Mouse (Mus musculus) MEL (cell line): ENCODE measurements around the gene Unc93b1. TPM values are rescaled to one million over a fixed set of nuclear protein-coding genes. Genes with fewer than 3 reads are reported as not detected.

Source experiments
- DNase-seq: peaks from one replicate; pipeline ENCODE4 v3.0.0; 2011; ENCODE audit warnings: low read depth, low spot score
- H3K27ac ChIP-seq: 2 replicates; pipeline ENCODE4 v1.5.1; 2012; ENCODE audit warnings: low read depth, mild to moderate bottlenecking, control low read depth, low read length, moderate library complexity; ENCODE audit not compliant: control insufficient read depth
- H3K27me3 ChIP-seq, 2 experiments: fragments of 150-350 bp in 1 of 2; sonication (generic) in 1 of 2; 2 replicates each; pipeline ENCODE4 v1.6.1; 2012; ENCODE audit warnings: low read length in 2 of 2, mild to moderate bottlenecking in 2 of 2, improper control_type of control experiment in 1 of 2, moderate library complexity in 1 of 2; ENCODE audit not compliant: insufficient read depth in 2 of 2, control insufficient read depth in 1 of 2
- H3K36me3 ChIP-seq, 2 experiments: 2 replicates each; pipeline ENCODE4 v1.6.1; 2012 to 2014; ENCODE audit warnings: low read length in 2 of 2, improper control_type of control experiment in 1 of 2, inconsistent platforms in 1 of 2, mild to moderate bottlenecking in 1 of 2; ENCODE audit not compliant: insufficient read depth in 2 of 2, control insufficient read depth in 1 of 2
- H3K4me1 ChIP-seq, 2 experiments: fragments of 150-350 bp in 1 of 2; sonication (generic) in 1 of 2; 2 replicates each; pipeline ENCODE4 v1.6.1; 2012; ENCODE audit warnings: low read length in 2 of 2, improper control_type of control experiment in 1 of 2, mild to moderate bottlenecking in 1 of 2; ENCODE audit not compliant: insufficient read depth in 2 of 2, control insufficient read depth in 1 of 2
- H3K4me3 ChIP-seq, 2 experiments: fragments of 150-350 bp in 1 of 2; sonication (generic) in 1 of 2; 2 replicates each; pipeline ENCODE4 v1.5.1; 2012; ENCODE audit warnings: low read depth in 2 of 2, low read length in 2 of 2, mild to moderate bottlenecking in 2 of 2, moderate library complexity in 2 of 2, control low read depth in 1 of 2, improper control_type of control experiment in 1 of 2; ENCODE audit not compliant: control insufficient read depth in 1 of 2, insufficient read depth in 1 of 2
- H3K79me2 ChIP-seq: 2 replicates; pipeline ENCODE4 v1.6.1; 2012; ENCODE audit warnings: mild to moderate bottlenecking, low read length, moderate library complexity; ENCODE audit not compliant: control insufficient read depth, poor library complexity, insufficient read depth
- H3K9ac ChIP-seq: 2 replicates; pipeline ENCODE4 v1.6.1; 2012; ENCODE audit warnings: low read depth, mild to moderate bottlenecking, control low read depth, low read length, moderate library complexity; ENCODE audit not compliant: control insufficient read depth, poor library complexity, severe bottlenecking
- H3K9me3 ChIP-seq: fragments of 150-350 bp; sonication (generic); replicated peaks from 2 replicates; pipeline ENCODE4 v1.6.1; 2012; ENCODE audit warnings: mild to moderate bottlenecking, low read length, improper control_type of control experiment, moderate library complexity; ENCODE audit not compliant: insufficient read depth
- BHLHE40 ChIP-seq: IDR thresholded peaks from 2 replicates; pipeline ENCODE4 v1.6.1; 2012; ENCODE audit warnings: low read depth, mild to moderate bottlenecking, inconsistent platforms, low read length, improper control_type of control experiment, borderline replicate concordance
- CHD1 ChIP-seq: IDR thresholded peaks from 2 replicates; pipeline ENCODE4 v1.6.1; 2012; ENCODE audit warnings: low read depth, mild to moderate bottlenecking, inconsistent platforms, low read length, improper control_type of control experiment
- CHD2 ChIP-seq: IDR thresholded peaks from 2 replicates; pipeline ENCODE4 v1.6.1; 2011; ENCODE audit warnings: low read length, improper control_type of control experiment
- CTCF ChIP-seq, 3 experiments: IDR thresholded peaks in 2 of 3; conservative IDR thresholded peaks in 1 of 3; 2 replicates each; pipeline ENCODE4 v1.5.1; 2011 to 2012; ENCODE audit warnings: low read length in 3 of 3, low read depth in 2 of 3, mild to moderate bottlenecking in 2 of 3, improper control_type of control experiment in 1 of 3, inconsistent platforms in 1 of 3, mixed read lengths in 1 of 3, moderate library complexity in 1 of 3; ENCODE audit not compliant: control insufficient read depth in 1 of 3, insufficient read depth in 1 of 3, poor library complexity in 1 of 3, severe bottlenecking in 1 of 3
- ELF1 ChIP-seq: IDR thresholded peaks from 2 replicates; pipeline ENCODE4 v1.6.1; 2014; ENCODE audit warnings: low read depth, mild to moderate bottlenecking, inconsistent platforms, low read length, improper control_type of control experiment, moderate library complexity
- GABPA ChIP-seq: IDR thresholded peaks from 2 replicates; pipeline ENCODE4 v1.6.1; 2012; ENCODE audit warnings: low read depth, mild to moderate bottlenecking, inconsistent platforms, low read length, improper control_type of control experiment, moderate library complexity
- GATA1 ChIP-seq: IDR thresholded peaks from 2 replicates; pipeline ENCODE4 v1.6.1; 2011; ENCODE audit warnings: low read depth, low read length, improper control_type of control experiment
- HCFC1 ChIP-seq: IDR thresholded peaks from 2 replicates; pipeline ENCODE4 v1.6.1; 2012; ENCODE audit warnings: low read depth, mild to moderate bottlenecking, inconsistent platforms, low read length, improper control_type of control experiment, moderate library complexity
- KAT2A ChIP-seq: conservative IDR thresholded peaks from 2 replicates; pipeline ENCODE4 v1.6.1; 2012; ENCODE audit warnings: low read depth, low read length, improper control_type of control experiment, inconsistent platforms
- MAFK ChIP-seq: IDR thresholded peaks from 2 replicates; pipeline ENCODE4 v1.6.1; 2011; ENCODE audit warnings: low read depth, mild to moderate bottlenecking, low read length, improper control_type of control experiment, borderline replicate concordance
- MAX ChIP-seq: IDR thresholded peaks from 2 replicates; pipeline ENCODE4 v1.6.1; 2011; ENCODE audit warnings: low read length, improper control_type of control experiment
- MAZ ChIP-seq: IDR thresholded peaks from 2 replicates; pipeline ENCODE4 v1.6.1; 2012; ENCODE audit warnings: low read depth, mild to moderate bottlenecking, inconsistent platforms, low read length, improper control_type of control experiment
- MEF2A ChIP-seq: IDR thresholded peaks from 2 replicates; pipeline ENCODE4 v1.6.1; 2014; ENCODE audit warnings: low read depth, mild to moderate bottlenecking, inconsistent platforms, low read length, improper control_type of control experiment; ENCODE audit not compliant: poor library complexity, insufficient replicate concordance, severe bottlenecking; ENCODE audit errors: extremely low read depth
- MXI1 ChIP-seq: IDR thresholded peaks from 2 replicates; pipeline ENCODE4 v1.6.1; 2011; ENCODE audit warnings: mild to moderate bottlenecking, low read depth, low read length, improper control_type of control experiment
- MYB ChIP-seq: IDR thresholded peaks from 2 replicates; pipeline ENCODE4 v1.6.1; 2011; ENCODE audit warnings: mild to moderate bottlenecking, low read depth, low read length, improper control_type of control experiment
- NRF1 ChIP-seq: IDR thresholded peaks from 2 replicates; pipeline ENCODE4 v1.6.1; 2014; ENCODE audit warnings: low read depth, mild to moderate bottlenecking, inconsistent platforms, low read length, improper control_type of control experiment, moderate library complexity; ENCODE audit not compliant: poor library complexity, insufficient read depth, severe bottlenecking
- POLR2A ChIP-seq, 2 experiments: IDR thresholded peaks; 2 replicates each; pipeline ENCODE4 v1.6.1; 2011 to 2012; ENCODE audit warnings: low read length in 2 of 2, mild to moderate bottlenecking in 2 of 2, control low read depth in 1 of 2, improper control_type of control experiment in 1 of 2, low read depth in 1 of 2, moderate library complexity in 1 of 2; ENCODE audit not compliant: control insufficient read depth in 1 of 2, insufficient read depth in 1 of 2, poor library complexity in 1 of 2
- RAD21 ChIP-seq: IDR thresholded peaks from 2 replicates; pipeline ENCODE4 v1.6.1; 2011; ENCODE audit warnings: mild to moderate bottlenecking, low read depth, low read length, improper control_type of control experiment
- SIN3A ChIP-seq: IDR thresholded peaks from 2 replicates; pipeline ENCODE4 v1.6.1; 2012; ENCODE audit warnings: low read length, improper control_type of control experiment, inconsistent platforms
- SMC3 ChIP-seq: IDR thresholded peaks from 2 replicates; pipeline ENCODE4 v1.6.1; 2011; ENCODE audit warnings: low read depth, low read length, improper control_type of control experiment
- TBP ChIP-seq: IDR thresholded peaks from 2 replicates; pipeline ENCODE4 v1.8.0; 2011; ENCODE audit warnings: low read depth, low read length, improper control_type of control experiment
- TCF12 ChIP-seq: IDR thresholded peaks from 2 replicates; pipeline ENCODE4 v1.6.1; 2014; ENCODE audit warnings: low read depth, mild to moderate bottlenecking, inconsistent platforms, low read length, improper control_type of control experiment, moderate library complexity
- ZC3H11A ChIP-seq: IDR thresholded peaks from 2 replicates; pipeline ENCODE4 v1.6.1; 2012; ENCODE audit warnings: low read depth, mild to moderate bottlenecking, inconsistent platforms, low read length, improper control_type of control experiment
- ZMIZ1 ChIP-seq: IDR thresholded peaks from 2 replicates; pipeline ENCODE4 v1.6.1; 2012; ENCODE audit warnings: low read depth, mild to moderate bottlenecking, inconsistent platforms, low read length, improper control_type of control experiment, moderate library complexity
- ZNF384 ChIP-seq: IDR thresholded peaks from 2 replicates; pipeline ENCODE4 v1.6.1; 2012; ENCODE audit warnings: low read depth, mild to moderate bottlenecking, inconsistent platforms, low read length, improper control_type of control experiment
- polyA plus RNA-seq, 2 experiments: library from polyadenylated mRNA; stranded (reverse) in 1 of 2; unstranded in 1 of 2; fragments of >175 nt in 1 of 2; fragments of >200 nt in 1 of 2; gene quantifications; 2 replicates each; pipeline versions ENCODE4 v1.2.1 to v1.2.4; 2012; ENCODE audit warnings: low replicate concordance in 2 of 2, low read depth in 1 of 2; ENCODE audit not compliant: insufficient read length in 2 of 2, insufficient read depth in 1 of 2, missing spikeins in 1 of 2
- total RNA-seq: library from RNA; depleted of rRNA; stranded (reverse); fragments of 300-350 nt; gene quantifications from 2 replicates; pipeline ENCODE4 v1.2.3, GENCODE M21; 2012

Gene Unc93b1
- total and polyA plus RNA-seq, 3 experiments = 4.7 to 8.2 TPM; not detected in 1

DNA sequence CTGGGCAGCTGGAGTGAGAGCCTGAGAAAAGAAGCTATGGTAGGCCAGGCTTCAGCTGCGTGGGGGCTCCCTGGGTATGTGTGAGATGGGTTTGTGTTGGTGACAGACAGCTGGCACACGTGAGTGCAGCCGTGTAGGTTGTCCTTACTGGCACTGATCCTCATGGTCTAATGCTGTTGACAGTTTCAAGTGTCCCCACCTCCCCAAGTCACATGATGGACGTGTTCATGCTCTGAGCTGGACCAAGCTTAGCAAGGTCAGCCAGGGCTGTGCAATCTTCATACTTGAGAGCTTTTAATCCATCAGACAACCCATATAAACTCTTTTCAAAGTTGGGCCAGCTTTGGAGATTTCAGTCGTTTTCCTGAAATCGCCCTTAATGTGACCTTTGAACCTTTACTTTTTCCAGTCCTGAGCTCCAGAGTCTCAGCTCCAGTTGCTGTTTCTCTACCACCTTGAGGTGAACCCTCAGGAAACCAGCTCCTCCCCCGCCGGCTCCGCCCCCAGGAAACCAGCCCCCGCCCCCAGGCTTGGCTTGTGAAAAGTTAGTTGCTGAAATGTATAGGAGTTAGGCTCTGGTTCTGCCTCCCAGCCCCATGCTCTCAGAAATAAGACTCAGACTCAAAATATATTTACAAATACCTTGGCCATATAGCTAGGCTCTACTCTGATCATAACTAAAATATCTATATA lies 11.0 kb downstream of the Unc93b1 start:
- no peaks in the 10 kb centered on the region for H3K27me3 ChIP-seq
- DNase-seq = peak; percentile 52
- H3K4me1 ChIP-seq = peaks cover 0 to 2% of the 10 kb centered on the region in 2 experiments; a peak in 1 of 4 replicates
- no peaks in the 10 kb centered on the region for H3K79me2 ChIP-seq
- H3K4me3 ChIP-seq = no peak overlapping the region
- peaks cover 0 to 4% of the 10 kb centered on the region in 2 experiments; a peak in 2 of 4 replicates for H3K36me3 ChIP-seq
- TF ChIP-seq SIN3A = no peak
- no peak overlapping the region for H3K27ac ChIP-seq
- H3K9me3 ChIP-seq = no peaks in the 10 kb centered on the region
- no peak overlapping the region for H3K9ac ChIP-seq

DNA sequence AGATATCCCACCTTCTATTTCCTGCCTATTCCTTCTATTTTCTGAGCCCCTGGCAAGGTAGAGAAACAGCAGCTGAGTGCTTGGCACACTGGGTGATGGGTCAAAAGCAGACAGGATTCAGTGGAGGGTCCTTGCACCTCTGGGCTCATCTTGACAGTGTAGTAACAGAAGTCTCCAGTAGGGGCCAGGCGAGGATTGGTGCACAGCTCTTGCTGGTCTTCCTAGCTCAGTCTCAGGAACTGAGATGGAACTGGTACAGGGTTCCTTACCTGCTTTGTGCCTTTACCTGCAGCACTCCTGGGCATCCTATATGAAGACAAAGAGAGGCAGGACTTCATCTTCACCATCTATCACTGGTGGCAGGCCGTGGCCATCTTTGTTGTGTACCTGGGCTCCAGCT lies 11.7 kb downstream of the Unc93b1 start:
- Histone ChIP-seq H3K36me3 (peaks cover 0 to 5% of the 10 kb centered on the region in 2 experiments; a peak in 2 of 4 replicates), H3K9ac (no peak overlapping the region), H3K79me2 (no peaks in the 10 kb centered on the region), H3K4me1 (peaks cover 4 to 6% of the 10 kb centered on the region in 2 experiments; a peak in 3 of 4 replicates), H3K4me3 (no peak overlapping the region), H3K27ac (no peak overlapping the region), H3K9me3 (no peaks in the 10 kb centered on the region), H3K27me3 (no peaks in the 10 kb centered on the region)
- TF ChIP-seq MAFK = no peak
- no peak for TF ChIP-seq CHD1
- no peak for TF ChIP-seq POLR2A (IDR thresholded peaks at IDR 0.05; ENCODE audit: control insufficient read depth in 1 of 2, insufficient read depth in 1 of 2, low read depth in 1 of 2, low read length in 2 of 2, poor library complexity in 1 of 2)
- peak; percentile 69 for TF ChIP-seq SMC3
- peak; percentile 86 for TF ChIP-seq RAD21
- TF ChIP-seq TCF12 = no peak
- TF ChIP-seq MAZ = no peak
- TF ChIP-seq BHLHE40 = no peak
- no peak for TF ChIP-seq MXI1
- TF ChIP-seq NRF1 = no peak
- no peak for TF ChIP-seq TBP
- peak; percentile 68 for TF ChIP-seq ZC3H11A
- TF ChIP-seq CHD2 = no peak
- TF ChIP-seq GATA1 = no peak
- TF ChIP-seq HCFC1 = no peak
- TF ChIP-seq GABPA = no peak
- TF ChIP-seq MYB = no peak
- TF ChIP-seq SIN3A = no peak
- TF ChIP-seq KAT2A = no peak
- TF ChIP-seq ZMIZ1 = no peak
- TF ChIP-seq ZNF384 = no peak
- TF ChIP-seq MAX = no peak
- no peak for TF ChIP-seq MEF2A
- no peak for TF ChIP-seq ELF1
- TF ChIP-seq CTCF (IDR thresholded peaks at IDR 0.05 in 2 of 3, conservative IDR thresholded peaks at IDR 0.05 in 1 of 3; ENCODE audit: control insufficient read depth in 1 of 3, insufficient read depth in 1 of 3, low read depth in 2 of 3, low read length in 3 of 3, poor library complexity in 1 of 3, severe bottlenecking in 1 of 3) = peak; percentile 76 to 94 (median 83)
- peak; percentile 71 for DNase-seq
